8 mouse cellular contexts compared by ENCODE assay signal in the genomic region with DNA sequence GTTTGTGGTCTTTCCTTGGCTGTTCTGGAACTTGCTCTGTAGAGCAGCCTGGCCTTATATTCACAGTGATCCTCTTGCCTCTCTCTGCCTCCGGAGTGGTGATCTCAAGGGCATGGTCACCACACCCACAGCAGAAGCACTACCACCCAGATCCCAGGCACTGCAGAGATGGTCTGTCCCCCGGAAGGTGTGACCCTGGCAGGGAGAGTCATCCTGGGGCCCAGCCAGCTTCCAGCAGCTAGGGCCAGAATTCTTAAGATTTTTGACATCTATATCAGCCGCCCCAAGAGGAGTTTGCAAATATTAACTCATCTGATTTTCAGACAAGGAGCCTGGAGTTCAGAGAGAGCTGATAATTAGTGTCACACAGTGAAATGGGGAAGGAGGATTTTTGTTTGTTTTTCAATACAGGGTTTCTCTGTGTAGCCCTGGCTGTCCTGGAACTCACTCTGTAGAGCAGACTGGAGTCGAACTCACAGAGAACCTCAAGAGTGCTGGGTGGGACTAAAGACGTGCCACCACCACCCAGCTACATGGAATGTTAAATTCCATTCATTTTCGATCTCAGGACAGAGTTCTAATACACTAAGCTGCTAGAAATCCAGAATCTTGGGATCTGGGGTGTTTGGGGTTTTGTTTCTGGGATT. TPM values are rescaled to one million over a fixed set of nuclear protein-coding genes. Genes with fewer than 3 reads are reported as not detected.
DNase-seq lines count a peak whose midpoint lies in the region; ATAC-seq and TF ChIP-seq lines count a peak whose summit lies in the region.

No protein-coding gene starts in this region.

- H3K27me3 ChIP-seq in forebrain, embryonic 14.5 days (replicated peaks; ENCODE audit: control insufficient read depth, insufficient read depth, low read length): peaks cover 38% of the 10 kb centered on the region
- H3K27me3 ChIP-seq in hindbrain, postnatal 0 days (ENCODE audit: insufficient read depth, low read length): peaks cover 22% of the 10 kb centered on the region

- peak overlapping the region; percentile 95 for H3K4me2 ChIP-seq in forebrain, embryonic 14.5 days (ENCODE audit: low read length)
- H3K4me2 ChIP-seq in hindbrain, postnatal 0 days (ENCODE audit: low read depth, low read length): peak overlapping the region; percentile 68

- DNase-seq in gastrocnemius, adult 18-20 months (ENCODE audit: low spot score): peak; percentile 52
- no peak for DNase-seq in gastrocnemius, adult 8-10 months (ENCODE audit: low spot score in 2 of 2)
- DNase-seq in adrenal gland, postnatal 25 days: peak; percentile 76
- no peak for DNase-seq in forebrain, embryonic 14.5 days (ENCODE audit: low spot score)
- DNase-seq in hindbrain, postnatal 0 days (ENCODE audit: low spot score): no peak
- peak; percentile 74 for DNase-seq in lung, postnatal 25 days (ENCODE audit: low spot score)
- DNase-seq in right cerebral cortex, postnatal 10 days (ENCODE audit: low spot score in 2 of 2): no peak
- no peak for DNase-seq in layer of hippocampus, postnatal 10 days (ENCODE audit: low spot score in 2 of 2)

- no peak for TF ChIP-seq CTCF in hindbrain, postnatal 0 days (IDR thresholded peaks at IDR 0.05; ENCODE audit: low read depth)

- H3K4me3 ChIP-seq in forebrain, embryonic 14.5 days (ENCODE audit: low read depth, low read length): peak overlapping the region; percentile 73
- peak overlapping the region; percentile 68 for H3K4me3 ChIP-seq in hindbrain, postnatal 0 days (ENCODE audit: low read length)

- ATAC-seq in forebrain, embryonic 14.5 days: no peak
- ATAC-seq in hindbrain, postnatal 0 days: no peak

- H3K36me3 ChIP-seq in forebrain, embryonic 14.5 days (ENCODE audit: control insufficient read depth, insufficient read depth, low read length): 0 out of 2 replicates have a peak, but pooled peaks cover 3% of the 10 kb centered on the region
- no peaks in the 10 kb centered on the region for H3K36me3 ChIP-seq in hindbrain, postnatal 0 days (ENCODE audit: insufficient read depth, low read length)

- H3K4me1 ChIP-seq in forebrain, embryonic 14.5 days (ENCODE audit: control insufficient read depth, insufficient read depth, low read length): peaks cover 22% of the 10 kb centered on the region
- peaks cover 21% of the 10 kb centered on the region for H3K4me1 ChIP-seq in hindbrain, postnatal 0 days (ENCODE audit: insufficient read depth, low read length)

- WGBS in forebrain, embryonic 14.5 days: 53% methylated on average over 6 of the region's 6 CpGs
- 41% methylated on average over 6 of the region's 6 CpGs for WGBS in hindbrain, postnatal 0 days

- H3K9me3 ChIP-seq in forebrain, embryonic 14.5 days (replicated peaks; ENCODE audit: control insufficient read depth, low read length): peaks cover 2% of the 10 kb centered on the region; the same call in 1 of the 2 replicates
- H3K9me3 ChIP-seq in hindbrain, postnatal 0 days (ENCODE audit: low read length): no peaks in the 10 kb centered on the region

- peak overlapping the region; percentile 95; the same call in 1 of the 2 replicates for H3K27ac ChIP-seq in forebrain, embryonic 14.5 days (ENCODE audit: low read depth, low read length)
- H3K27ac ChIP-seq in hindbrain, postnatal 0 days: peak overlapping the region; percentile 97

- peak overlapping the region; percentile 75; the same call in 1 of the 2 replicates for H3K9ac ChIP-seq in forebrain, embryonic 14.5 days (ENCODE audit: low read length)
- H3K9ac ChIP-seq in hindbrain, postnatal 0 days (replicated peaks; ENCODE audit: low read length): peak overlapping the region; percentile 87; the same call in 1 of the 2 replicates

RNA-seq across cellular contexts. Expression of a gene that starts 2.0 kb away (rescaled TPM):
- 10 to 100 TPM in 1 of 2 experiments, 1 to 10 TPM in 1; 5.2 to 10.5 TPM for total RNA-seq in gastrocnemius, adult 18-20 months (2021)
- 1 to 10 TPM; 2.7 to 5.3 (median 4.3) TPM for total RNA-seq in gastrocnemius, adult 8-10 months (2022)
- total RNA-seq in adrenal gland, postnatal 25 days (2021): 28.3 and 29.8 TPM in 2 replicates
- 33.2 and 40.0 TPM in 2 replicates for polyA plus RNA-seq in forebrain, embryonic 14.5 days (2014; fragmentation: Nextera tagmentation; extraction: Ambion mirVana)
- 17.2 and 17.9 TPM in 2 replicates for total RNA-seq in hindbrain, postnatal 0 days (2014; rRNA removed)
- 15.0 and 16.4 TPM in 2 replicates for polyA plus RNA-seq in hindbrain, postnatal 0 days (2015; fragmentation: Nextera tagmentation; extraction: Ambion mirVana)
- 10 to 100 TPM in 1 of 2 experiments, 1 to 10 TPM in 1; 8.2 to 10.3 TPM for total RNA-seq in layer of hippocampus, postnatal 10 days (2021)

RNA-seq across cellular contexts. Expression of a gene that starts 2.2 kb away (rescaled TPM):
- 10 to 100 TPM; 68.7 to 84.2 TPM for total RNA-seq in gastrocnemius, adult 18-20 months (2021)
- 10 to 100 TPM; 67.9 to 81.4 (median 74.4) TPM for total RNA-seq in gastrocnemius, adult 8-10 months (2022)
- total RNA-seq in adrenal gland, postnatal 25 days (2021): 159 and 161 TPM in 2 replicates
- 10.5 and 13.4 TPM in 2 replicates for polyA plus RNA-seq in forebrain, embryonic 14.5 days (2014; fragmentation: Nextera tagmentation; extraction: Ambion mirVana)
- total RNA-seq in hindbrain, postnatal 0 days (2014; rRNA removed): 161 and 179 TPM in 2 replicates
- 25.6 and 27.1 TPM in 2 replicates for polyA plus RNA-seq in hindbrain, postnatal 0 days (2015; fragmentation: Nextera tagmentation; extraction: Ambion mirVana)
- 100 to 1,000 TPM; 137 to 139 TPM for total RNA-seq in layer of hippocampus, postnatal 10 days (2021)

RNA-seq across cellular contexts. Expression of a gene that starts 9.9 kb away (rescaled TPM):
- 1 to 10 TPM; 6.6 to 7.6 TPM for total RNA-seq in gastrocnemius, adult 18-20 months (2021)
- 1 to 10 TPM; 7.3 to 8.6 (median 8.1) TPM for total RNA-seq in gastrocnemius, adult 8-10 months (2022)
- total RNA-seq in adrenal gland, postnatal 25 days (2021): 24.2 and 29.1 TPM in 2 replicates
- polyA plus RNA-seq in forebrain, embryonic 14.5 days (2014; fragmentation: Nextera tagmentation; extraction: Ambion mirVana): 2.1 and 3.1 TPM in 2 replicates
- 11.6 and 19.1 TPM in 2 replicates for total RNA-seq in hindbrain, postnatal 0 days (2014; rRNA removed)
- 2.3 and 2.4 TPM in 2 replicates for polyA plus RNA-seq in hindbrain, postnatal 0 days (2015; fragmentation: Nextera tagmentation; extraction: Ambion mirVana)
- total RNA-seq in layer of hippocampus, postnatal 10 days (2021): 10 to 100 TPM in 1 of 2 experiments, 1 to 10 TPM in 1; 9.3 to 10.3 TPM

RNA-seq across cellular contexts. Expression of a gene that starts 15.8 kb away (rescaled TPM):
- total RNA-seq in gastrocnemius, adult 18-20 months (2021): under 1 TPM; 0.32 to 0.59 TPM
- total RNA-seq in gastrocnemius, adult 8-10 months (2022): under 1 TPM; 0.13 to 0.52 (median 0.36) TPM
- 0.12 TPM in 1 of 2 replicates, not detected in the other for total RNA-seq in adrenal gland, postnatal 25 days (2021)
- polyA plus RNA-seq in forebrain, embryonic 14.5 days (2014; fragmentation: Nextera tagmentation; extraction: Ambion mirVana): 0.23 and 0.40 TPM in 2 replicates
- total RNA-seq in hindbrain, postnatal 0 days (2014; rRNA removed): 0.68 and 0.97 TPM in 2 replicates
- polyA plus RNA-seq in hindbrain, postnatal 0 days (2015; fragmentation: Nextera tagmentation; extraction: Ambion mirVana): 0.20 and 0.51 TPM in 2 replicates
- total RNA-seq in layer of hippocampus, postnatal 10 days (2021): under 1 TPM; 0.13 to 0.27 TPM

RNA-seq across cellular contexts. Expression of a gene that starts 26.4 kb away (rescaled TPM):
- 10 to 100 TPM; 21.0 to 22.9 TPM for total RNA-seq in gastrocnemius, adult 18-20 months (2021)
- total RNA-seq in gastrocnemius, adult 8-10 months (2022): 10 to 100 TPM; 20.1 to 26.7 (median 23.0) TPM
- total RNA-seq in adrenal gland, postnatal 25 days (2021): 32.4 and 35.5 TPM in 2 replicates
- 96.4 and 101 TPM in 2 replicates for polyA plus RNA-seq in forebrain, embryonic 14.5 days (2014; fragmentation: Nextera tagmentation; extraction: Ambion mirVana)
- 74.6 and 81.6 TPM in 2 replicates for total RNA-seq in hindbrain, postnatal 0 days (2014; rRNA removed)
- polyA plus RNA-seq in hindbrain, postnatal 0 days (2015; fragmentation: Nextera tagmentation; extraction: Ambion mirVana): 109 TPM in 2 replicates
- total RNA-seq in layer of hippocampus, postnatal 10 days (2021): 10 to 100 TPM; 41.8 to 46.5 TPM

Comparison
In these comparisons a context has a peak if more than half of its experiments do, and no peak if none do; other contexts are left out.
1. DNase-seq: peak in gastrocnemius, adult 18-20 months (single experiment), adrenal gland, postnatal 25 days (single experiment) and lung, postnatal 25 days (single experiment); none in gastrocnemius, adult 8-10 months (0 of 2), forebrain, embryonic 14.5 days (single experiment), hindbrain, postnatal 0 days (single experiment), right cerebral cortex, postnatal 10 days (0 of 2) and layer of hippocampus, postnatal 10 days (0 of 2).